8 mouse cellular contexts compared by ENCODE assay signal in the genomic region with DNA sequence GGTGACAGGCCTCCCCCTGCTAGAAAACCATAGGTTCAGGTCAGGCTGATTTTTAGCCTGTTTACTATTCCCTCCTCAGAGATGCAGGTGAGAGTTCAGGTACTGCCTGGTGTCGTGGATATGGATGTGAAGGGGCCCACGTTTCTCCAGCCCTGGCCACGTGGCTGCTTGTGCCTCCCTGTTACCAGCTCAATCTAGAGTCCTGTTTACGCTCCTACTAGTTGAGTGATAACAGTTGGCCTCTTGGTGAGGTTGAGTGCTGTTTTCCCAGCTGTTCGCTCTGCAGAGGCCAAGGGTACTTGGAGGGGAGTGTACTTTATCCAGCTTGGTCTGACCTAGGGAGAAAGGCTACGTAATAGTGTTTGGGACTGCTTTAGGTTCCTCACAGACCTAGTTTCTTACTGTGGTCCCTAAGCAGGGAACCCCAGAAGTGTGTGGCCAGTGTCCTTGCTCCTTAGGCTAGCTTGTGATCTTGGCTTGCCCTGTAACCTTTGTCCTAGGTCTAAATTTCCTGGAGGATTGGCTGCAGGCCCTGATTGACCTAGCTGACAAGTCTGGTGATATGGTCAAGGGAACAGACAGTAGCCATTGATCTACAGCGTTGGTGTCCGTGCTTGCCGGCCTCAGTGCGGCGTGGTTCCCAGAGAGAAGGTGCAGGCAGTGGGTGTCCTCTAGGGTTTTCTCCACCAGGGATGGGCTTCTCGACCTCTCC. TPM values are rescaled to one million over a fixed set of nuclear protein-coding genes. Genes with fewer than 3 reads are reported as not detected.
A peak's percentile ranks its signal among the peaks of the same experiment; 100 is the strongest.
DNase-seq lines count a peak whose midpoint lies in the region; ATAC-seq and TF ChIP-seq lines count a peak whose summit lies in the region.

No protein-coding gene starts in this region.

- H3K27ac ChIP-seq in left cerebral cortex, adult 2 months, result peak overlapping the region; percentile 99
- H3K27ac ChIP-seq in forebrain, embryonic 10.5 days, result peak overlapping the region; percentile 97
- H3K27ac ChIP-seq in intestine, embryonic 15.5 days, result peak overlapping the region; percentile 98
- peak overlapping the region; percentile 96 for H3K27ac ChIP-seq in liver, embryonic 16.5 days (ENCODE audit: low read length)
- peak overlapping the region; percentile 99 for H3K27ac ChIP-seq in stomach, embryonic 15.5 days

- peak overlapping the region; percentile 73 for H3K4me3 ChIP-seq in left cerebral cortex, adult 2 months
- H3K4me3 ChIP-seq in forebrain, embryonic 10.5 days, result peak overlapping the region; percentile 80
- H3K4me3 ChIP-seq in intestine, embryonic 15.5 days (replicated peaks), result peak overlapping the region; percentile 74
- peak overlapping the region; percentile 89 for H3K4me3 ChIP-seq in liver, embryonic 16.5 days (ENCODE audit: low read depth, low read length)
- peak overlapping the region; percentile 80 for H3K4me3 ChIP-seq in stomach, embryonic 15.5 days (replicated peaks)

- H3K4me1 ChIP-seq in forebrain, embryonic 10.5 days, result peaks cover 34% of the 10 kb centered on the region
- peaks cover 27% of the 10 kb centered on the region for H3K4me1 ChIP-seq in intestine, embryonic 15.5 days (replicated peaks)
- peaks cover 45% of the 10 kb centered on the region for H3K4me1 ChIP-seq in liver, embryonic 16.5 days (ENCODE audit: control insufficient read depth, low read depth, low read length)
- H3K4me1 ChIP-seq in stomach, embryonic 15.5 days, result peaks cover 27% of the 10 kb centered on the region

- DNase-seq in left cerebral cortex, adult 2 months (ENCODE audit: extremely low spot score in 1 of 2, low spot score in 2 of 2), result no peak
- no peak for DNase-seq in left cerebral cortex, adult 11 months (ENCODE audit: low spot score)
- no peak for DNase-seq in forebrain, embryonic 10.5 days (ENCODE audit: extremely low spot score, low spot score)
- no peak for DNase-seq in retina, embryonic 14.5 days (ENCODE audit: low spot score)

- H3K9me3 ChIP-seq in forebrain, embryonic 10.5 days, result no peaks in the 10 kb centered on the region
- H3K9me3 ChIP-seq in intestine, embryonic 15.5 days, result no peaks in the 10 kb centered on the region
- H3K9me3 ChIP-seq in liver, embryonic 16.5 days (replicated peaks; ENCODE audit: control insufficient read depth, low read length), result no peaks in the 10 kb centered on the region
- no peaks in the 10 kb centered on the region for H3K9me3 ChIP-seq in stomach, embryonic 15.5 days

- peaks cover 17% of the 10 kb centered on the region for H3K36me3 ChIP-seq in forebrain, embryonic 10.5 days (replicated peaks)
- peaks cover 6% of the 10 kb centered on the region; the same call in 1 of the 2 replicates for H3K36me3 ChIP-seq in intestine, embryonic 15.5 days
- no peaks in the 10 kb centered on the region for H3K36me3 ChIP-seq in liver, embryonic 16.5 days (ENCODE audit: control insufficient read depth, insufficient read depth)
- no peaks in the 10 kb centered on the region for H3K36me3 ChIP-seq in stomach, embryonic 15.5 days

- 79% methylated on average over 12 of the region's 12 CpGs for WGBS in forebrain, embryonic 10.5 days
- WGBS in intestine, embryonic 15.5 days, result 48% methylated on average over 12 of the region's 12 CpGs
- 43% methylated on average over 12 of the region's 12 CpGs for WGBS in liver, embryonic 16.5 days (ENCODE audit: insufficient replicate concordance)
- 48% methylated on average over 12 of the region's 12 CpGs for WGBS in stomach, embryonic 15.5 days

- peak; percentile 29 for ATAC-seq in intestine, embryonic 15.5 days
- ATAC-seq in liver, embryonic 16.5 days (ENCODE audit: low read depth), result peak; percentile 45
- ATAC-seq in stomach, embryonic 15.5 days (ENCODE audit: insufficient read depth, low FRiP score, low read depth), result peak; percentile 16; the same call in 1 of the 2 replicates
- ATAC-seq in megakaryocyte progenitor cell, adult 5-6 weeks (replicated peaks; ENCODE audit: poor library complexity), result no peak

- H3K27me3 ChIP-seq in forebrain, embryonic 10.5 days (ENCODE audit: poor library complexity, severe bottlenecking), result no peaks in the 10 kb centered on the region
- no peaks in the 10 kb centered on the region for H3K27me3 ChIP-seq in intestine, embryonic 15.5 days (replicated peaks)
- H3K27me3 ChIP-seq in liver, embryonic 16.5 days (ENCODE audit: control insufficient read depth, insufficient read depth, low read depth, low read length), result no peaks in the 10 kb centered on the region
- H3K27me3 ChIP-seq in stomach, embryonic 15.5 days (replicated peaks), result no peaks in the 10 kb centered on the region

- peak overlapping the region; percentile 74 for H3K4me2 ChIP-seq in intestine, embryonic 15.5 days (replicated peaks)
- H3K4me2 ChIP-seq in liver, embryonic 16.5 days (ENCODE audit: low read depth, low read length), result peak overlapping the region; percentile 67
- H3K4me2 ChIP-seq in stomach, embryonic 15.5 days, result peak overlapping the region; percentile 69

- peak overlapping the region; percentile 89 for H3K9ac ChIP-seq in intestine, embryonic 15.5 days
- peak overlapping the region; percentile 96 for H3K9ac ChIP-seq in liver, embryonic 16.5 days (ENCODE audit: low read depth, low read length)
- H3K9ac ChIP-seq in stomach, embryonic 15.5 days, result peak overlapping the region; percentile 77; the same call in 1 of the 2 replicates

- no peak for TF ChIP-seq CTCF in left cerebral cortex, adult 2 months (IDR thresholded peaks at IDR 0.05)

- intact Hi-C loops in left cerebral cortex, adult 2 months (cut with DNase I), result loop anchor here (1.0 to 5.0 kb wide), 2 partner anchors 8 to 101 kb away; no protein-coding TSS in a partner anchor

RNA-seq across cellular contexts. Expression of gene Akt2, which starts 1.7 kb away (rescaled TPM):
- 100 to 1,000 TPM; 115 to 116 TPM for total RNA-seq in left cerebral cortex, adult 2 months (2021)
- 73.3 and 78.8 TPM in 2 replicates for polyA plus RNA-seq in forebrain, embryonic 10.5 days (2016; fragmentation: Nextera tagmentation; extraction: Ambion mirVana)
- polyA plus RNA-seq in intestine, embryonic 15.5 days (2015; fragmentation: Nextera tagmentation; extraction: Ambion mirVana), result 68.4 and 71.1 TPM in 2 replicates
- polyA plus RNA-seq in liver, embryonic 16.5 days (2015; fragmentation: Nextera tagmentation; extraction: Ambion mirVana), result 24.8 and 26.3 TPM in 2 replicates
- 77.7 and 82.3 TPM in 2 replicates for polyA plus RNA-seq in stomach, embryonic 15.5 days (2015; fragmentation: Nextera tagmentation; extraction: Ambion mirVana)
- total RNA-seq in megakaryocyte progenitor cell, adult 5-6 weeks (2015), result 33.8 and 40.3 TPM in 2 replicates
- total RNA-seq in megakaryocyte progenitor cell, adult 5-6 weeks (2017), result 46.9 and 50.2 TPM in 2 replicates

RNA-seq across cellular contexts. Expression of gene 2310022A10Rik, which starts 40.1 kb away (rescaled TPM):
- 10 to 100 TPM; 25.9 to 27.1 TPM for total RNA-seq in left cerebral cortex, adult 2 months (2021)
- polyA plus RNA-seq in forebrain, embryonic 10.5 days (2016; fragmentation: Nextera tagmentation; extraction: Ambion mirVana), result 38.8 and 39.3 TPM in 2 replicates
- polyA plus RNA-seq in intestine, embryonic 15.5 days (2015; fragmentation: Nextera tagmentation; extraction: Ambion mirVana), result 21.7 and 24.1 TPM in 2 replicates
- polyA plus RNA-seq in liver, embryonic 16.5 days (2015; fragmentation: Nextera tagmentation; extraction: Ambion mirVana), result 15.6 and 16.1 TPM in 2 replicates
- 21.0 and 23.4 TPM in 2 replicates for polyA plus RNA-seq in stomach, embryonic 15.5 days (2015; fragmentation: Nextera tagmentation; extraction: Ambion mirVana)
- total RNA-seq in megakaryocyte progenitor cell, adult 5-6 weeks (2015), result 13.4 and 14.1 TPM in 2 replicates
- total RNA-seq in megakaryocyte progenitor cell, adult 5-6 weeks (2017), result 12.4 and 15.6 TPM in 2 replicates

RNA-seq across cellular contexts. Expression of gene Pld3, which starts 40.1 kb away (rescaled TPM):
- total RNA-seq in left cerebral cortex, adult 2 months (2021), result 100 to 1,000 TPM; 746 to 788 TPM
- 41.9 and 42.0 TPM in 2 replicates for polyA plus RNA-seq in forebrain, embryonic 10.5 days (2016; fragmentation: Nextera tagmentation; extraction: Ambion mirVana)
- polyA plus RNA-seq in intestine, embryonic 15.5 days (2015; fragmentation: Nextera tagmentation; extraction: Ambion mirVana), result 64.5 and 65.0 TPM in 2 replicates
- 85.0 and 101 TPM in 2 replicates for polyA plus RNA-seq in liver, embryonic 16.5 days (2015; fragmentation: Nextera tagmentation; extraction: Ambion mirVana)
- polyA plus RNA-seq in stomach, embryonic 15.5 days (2015; fragmentation: Nextera tagmentation; extraction: Ambion mirVana), result 77.5 and 81.0 TPM in 2 replicates
- total RNA-seq in megakaryocyte progenitor cell, adult 5-6 weeks (2015), result 9.3 and 9.4 TPM in 2 replicates
- 5.3 and 7.5 TPM in 2 replicates for total RNA-seq in megakaryocyte progenitor cell, adult 5-6 weeks (2017)
